Mouse (Mus musculus) small intestine, adult 2 months (tissue): ENCODE data around the gene Bach2.

Experiments
- CTCF ChIP-seq: fragments of 200-500 bp; IDR thresholded peaks from 2 replicates; pipeline ENCODE4 v1.5.1; 2012; ENCODE audit warnings: low read depth, mild to moderate bottlenecking, control low read depth, inconsistent platforms, low read length, moderate library complexity, mixed read lengths; ENCODE audit not compliant: insufficient replicate concordance, insufficient read length; ENCODE audit errors: extremely low read depth
- POLR2A ChIP-seq: fragments of 200-500 bp; IDR thresholded peaks from 2 replicates; pipeline ENCODE4 v1.6.1; 2012; ENCODE audit warnings: low read depth, mild to moderate bottlenecking, control low read depth, inconsistent platforms, low read length, moderate library complexity

- TF ChIP-seq CTCF, result no peak
- TF ChIP-seq POLR2A, result no peak
These were observed 298.4 kb downstream of the Bach2 start for GRCm38 (mm10) chr4:32536870-32537508.
